Mouse (Mus musculus) heart, postnatal 14 days (tissue): Measurements from ENCODE around the gene Ints7. TPM values are rescaled to one million over a fixed set of nuclear protein-coding genes. Genes with fewer than 3 reads are reported as not detected.

Experiments used
- DNase-seq, 2 experiments: peaks; one replicate each; pipeline ENCODE4 v3.0.0; 2021 to 2022
- intact Hi-C: fragments of 180-260 bp; cut with DNase I; formaldehyde crosslinking; loops from one replicate; pipeline ENCODE4 v1.15.1; 2025
- total RNA-seq, 2 experiments: library from RNA; stranded (reverse); gene quantifications; 2 replicates each; pipeline ENCODE4 v1.2.3; 2021

Ints7 gene
- total RNA-seq, 2 experiments from 2014 or later: 17.9 to 19.8 TPM

DNA sequence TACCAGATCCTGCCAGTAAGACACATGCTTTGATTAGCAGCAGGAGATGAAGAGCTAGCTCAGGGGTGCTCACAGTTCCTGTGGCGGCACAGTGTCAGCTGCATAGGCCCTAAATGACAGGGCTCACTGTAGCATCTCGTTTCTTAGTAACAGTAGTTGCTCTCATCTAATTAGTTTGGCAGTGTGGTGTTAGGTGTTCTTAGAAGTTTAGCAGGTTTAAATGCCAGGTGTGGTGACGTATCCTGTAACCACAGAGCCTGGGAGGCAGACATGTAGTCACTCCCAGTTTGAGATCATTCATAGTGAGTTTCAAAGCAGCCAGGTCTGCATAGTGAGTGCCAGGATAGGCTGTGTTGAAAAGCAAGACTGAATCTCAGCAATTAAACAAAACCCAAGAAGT, 4.1 kb downstream of the Ints7 start:
- intact Hi-C loops: loop anchor here (5.0 kb wide), 1 partner anchor 138 kb away; the partner anchor contains the start of gene Lpgat1

DNA sequence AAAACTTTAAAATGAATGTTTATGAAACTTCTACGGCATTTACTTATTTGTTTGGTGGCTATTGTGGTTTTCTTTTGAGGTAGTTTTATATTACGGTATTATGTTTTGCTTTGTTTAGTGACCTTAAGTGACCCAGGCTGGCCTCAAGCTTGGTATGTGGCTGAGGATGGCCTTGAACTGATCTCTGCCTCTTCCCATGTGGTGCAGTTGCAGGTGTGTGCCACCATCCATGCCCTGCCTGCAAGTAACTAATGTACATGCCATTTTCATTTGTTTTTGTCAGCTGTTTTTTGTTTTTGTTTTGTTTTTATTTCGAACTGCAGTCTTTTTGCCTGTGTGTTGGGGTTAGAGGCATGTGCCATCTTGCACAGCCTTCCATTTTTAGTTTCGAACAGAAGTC, 6.2 kb downstream of the Ints7 start:
- intact Hi-C loops: loop anchor here (10.0 kb wide), 1 partner anchor 533 kb away; no protein-coding TSS in a partner anchor
- no peak for DNase-seq

More for the DNA sequence above, 4.1 kb downstream of the Ints7 start:
- DNase-seq: no peak

DNA sequence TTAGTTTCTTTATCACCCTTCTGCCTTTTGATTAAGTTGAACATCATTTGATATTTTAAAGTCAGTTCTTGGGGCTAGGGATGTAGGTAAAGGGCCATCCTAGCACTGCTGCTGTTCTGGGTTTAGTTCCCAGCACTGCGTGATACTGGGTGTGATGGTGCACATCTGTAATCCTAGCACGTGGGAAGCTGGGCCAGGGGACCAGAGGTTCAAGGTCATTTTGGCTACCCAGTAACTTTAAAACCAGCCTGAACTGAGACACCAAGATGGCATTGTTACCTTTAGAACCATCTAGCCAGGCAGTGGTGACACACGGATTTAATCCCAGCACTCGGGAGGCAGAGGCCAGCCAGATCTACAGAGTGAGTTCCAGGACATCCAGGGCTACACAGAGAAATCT, 8.4 kb downstream of the Ints7 start:
- no peak for DNase-seq
- intact Hi-C loops: loop anchor here (10.0 kb wide), 1 partner anchor 531 kb away; no protein-coding TSS in a partner anchor

DNA sequence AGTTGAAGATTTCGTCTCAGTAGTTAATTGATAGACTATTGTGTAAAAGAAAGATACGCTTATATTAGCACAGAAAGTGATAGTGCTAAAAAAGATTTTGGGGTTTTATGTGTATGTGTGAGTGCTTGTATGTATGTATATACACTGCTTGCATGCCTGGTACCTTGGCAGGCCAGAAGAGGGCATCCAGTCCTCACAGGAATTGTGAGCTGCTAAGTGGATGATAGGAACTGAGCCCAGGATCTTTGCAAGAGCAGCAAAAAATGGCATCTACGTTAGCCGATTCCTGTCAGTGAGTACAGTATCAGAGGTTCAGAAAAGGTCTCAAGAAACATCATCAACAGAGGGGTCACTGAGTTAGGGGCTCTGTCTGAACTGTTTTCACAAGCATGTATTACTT, 9.0 kb downstream of the Ints7 start:
- intact Hi-C loops: loop anchor here (10.0 kb wide), 1 partner anchor 530 kb away; no protein-coding TSS in a partner anchor
- DNase-seq: no peak

DNA sequence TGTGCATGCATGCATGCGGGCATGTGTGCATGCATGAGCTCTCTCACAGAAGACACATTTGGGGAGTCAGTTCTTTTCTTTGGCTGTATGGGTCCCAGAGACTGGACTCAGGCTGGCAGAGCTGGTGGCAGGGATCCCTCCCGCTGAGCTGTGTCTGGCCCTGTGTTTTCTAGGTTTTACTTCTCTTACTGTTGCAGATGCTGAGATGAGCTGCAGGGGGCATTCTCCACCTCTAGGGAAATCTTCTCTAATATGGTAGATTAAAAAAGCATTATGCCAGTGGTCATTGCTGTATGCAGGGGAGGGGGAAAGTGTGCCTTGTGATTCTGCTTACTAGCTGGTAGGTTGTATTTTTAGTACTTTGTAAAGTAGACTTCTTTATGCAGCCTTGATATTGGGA, 10.3 kb downstream of the Ints7 start:
- intact Hi-C loops: loop anchor here (10.0 kb wide), 1 partner anchor 529 kb away; no protein-coding TSS in a partner anchor
- no peak for DNase-seq

DNA sequence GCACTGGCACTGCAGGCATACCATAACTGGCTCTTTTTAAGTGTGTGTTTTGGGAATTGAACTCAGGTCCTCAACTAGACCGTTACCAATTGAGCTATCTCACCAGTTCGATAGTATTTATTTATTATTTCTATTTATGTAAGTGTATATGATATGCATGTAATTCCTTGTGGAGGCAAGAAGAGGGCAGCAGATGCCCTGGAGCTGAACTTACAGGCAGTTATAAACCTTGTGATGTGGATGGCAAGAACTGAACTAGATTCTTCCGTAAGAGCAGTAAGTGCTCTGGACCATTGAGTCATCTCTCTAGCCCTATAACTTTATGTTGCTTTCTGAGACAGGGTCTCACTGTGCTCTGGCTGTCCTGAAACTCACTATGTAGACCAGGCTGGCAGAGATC, 11.6 kb downstream of the Ints7 start:
- intact Hi-C loops: loop anchor here (10.0 kb wide), 1 partner anchor 528 kb away; no protein-coding TSS in a partner anchor

DNA sequence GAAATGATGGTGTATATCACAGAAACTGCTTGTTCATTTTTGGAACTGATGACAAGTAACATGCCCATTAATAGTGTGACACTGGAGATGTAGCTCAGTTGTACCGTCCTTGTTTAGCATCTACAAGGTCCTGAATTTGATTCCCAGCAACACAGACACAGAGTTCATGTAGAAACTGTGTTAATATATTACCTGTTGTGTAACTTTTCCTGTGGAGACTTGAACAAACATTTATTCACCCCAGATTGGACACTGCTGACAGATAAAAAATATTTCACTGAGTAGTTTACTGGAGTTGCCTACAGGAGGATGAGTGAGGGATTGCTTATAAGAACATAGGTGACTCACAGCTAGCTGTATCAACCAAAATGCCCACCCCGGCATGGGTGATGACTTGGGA, 13.3 kb downstream of the Ints7 start:
- intact Hi-C loops: loop anchor here (10.0 kb wide), 1 partner anchor 526 kb away; no protein-coding TSS in a partner anchor
- no peak for DNase-seq

More for the DNA sequence above, 11.6 kb downstream of the Ints7 start:
- DNase-seq: no peak

DNA sequence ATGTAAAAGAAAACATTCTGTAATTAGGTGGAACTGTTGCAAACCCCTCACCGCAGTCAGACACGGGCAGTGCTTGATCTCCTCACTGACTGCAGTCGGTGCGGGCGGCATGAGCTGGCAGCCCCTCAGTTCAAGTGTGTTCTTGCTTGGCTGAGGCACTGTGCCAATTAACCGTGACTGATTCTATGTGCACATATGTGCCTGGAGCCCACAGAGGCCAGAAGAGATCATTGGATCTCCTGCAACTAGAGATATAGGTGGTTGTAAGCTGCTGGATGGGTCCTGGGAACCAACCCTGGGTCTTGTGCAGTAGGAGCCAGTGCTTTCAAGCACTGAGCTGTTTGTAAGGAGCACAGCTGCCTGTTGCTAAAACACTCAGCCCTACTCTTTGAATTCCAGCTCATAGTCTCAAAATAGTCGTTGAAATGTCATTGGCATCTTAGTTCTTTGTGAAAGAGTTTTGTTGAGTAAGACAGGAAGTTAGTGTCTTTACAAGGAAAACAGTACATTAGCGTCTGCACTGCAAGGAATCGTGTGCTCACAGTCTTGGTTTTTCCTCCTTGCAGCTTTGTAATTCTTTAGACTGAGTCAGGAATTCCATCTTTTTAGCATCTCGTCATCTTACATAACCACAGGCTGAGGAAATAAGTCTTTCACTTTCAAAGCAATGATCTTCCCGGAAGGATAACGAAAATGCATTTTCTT, 16.7 kb downstream of the Ints7 start:
- peak; percentile 19 to 26 for DNase-seq
- intact Hi-C loops: no loop called here

DNA sequence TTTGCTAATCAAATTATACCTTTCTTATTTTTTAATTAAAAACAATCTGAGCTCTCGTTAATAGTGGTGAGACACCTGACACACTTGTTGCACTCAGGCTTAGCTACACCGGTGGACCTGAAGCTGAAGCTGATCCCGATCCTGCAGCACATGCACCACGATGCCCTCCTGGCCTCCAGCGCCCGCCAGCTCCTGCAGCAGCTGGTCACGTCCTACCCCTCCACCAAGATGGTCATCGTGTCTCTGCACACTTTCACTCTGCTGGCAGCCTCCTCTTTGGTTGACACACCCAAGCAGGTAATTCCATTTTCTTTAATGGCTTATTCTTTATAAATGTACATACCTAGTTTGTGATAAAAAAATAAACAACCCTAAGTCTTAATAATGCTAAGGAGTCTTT, 20.6 kb downstream of the Ints7 start:
- no peak for DNase-seq
- intact Hi-C loops: no loop called here

DNA sequence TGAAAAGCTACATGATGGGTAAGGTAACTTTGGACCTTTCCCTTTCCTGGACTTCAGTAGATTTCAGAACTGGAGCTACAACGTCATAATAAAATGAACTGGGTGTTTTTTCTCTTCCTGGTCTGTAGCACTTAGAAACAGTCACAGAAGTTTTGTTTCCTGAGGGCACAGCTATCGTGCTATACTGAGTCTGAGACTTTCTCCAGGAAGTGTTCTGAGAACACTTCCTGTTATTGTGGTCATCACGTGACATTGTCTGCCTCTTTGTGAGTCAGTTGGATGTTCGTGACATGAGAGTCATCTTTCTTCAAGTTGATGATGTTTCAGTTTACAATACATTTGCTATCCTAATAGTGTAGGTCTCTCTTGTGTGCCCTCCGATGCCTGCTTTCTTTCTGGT, 23.8 kb downstream of the Ints7 start:
- intact Hi-C loops: no loop called here
- no peak for DNase-seq

DNA sequence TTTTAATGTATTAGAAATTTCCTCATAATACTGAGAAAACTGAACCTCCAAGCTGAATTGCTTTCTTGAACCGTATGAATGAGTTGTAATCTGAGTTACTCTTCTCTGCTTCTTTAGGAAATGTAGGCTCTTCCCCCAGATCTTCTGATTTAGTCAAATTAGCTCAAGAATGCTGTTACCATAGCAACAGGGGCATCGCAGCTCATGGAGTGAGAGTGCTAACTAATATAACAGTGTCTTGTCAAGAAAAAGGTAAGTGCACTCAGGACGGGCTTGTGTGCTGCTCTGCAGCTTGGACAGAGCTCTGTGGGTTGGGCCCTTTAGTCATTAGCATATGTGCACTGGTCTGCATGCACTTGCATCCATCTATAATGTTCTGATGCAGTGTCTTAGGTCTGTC, 29.3 kb downstream of the Ints7 start:
- no peak for DNase-seq
- intact Hi-C loops: no loop called here

DNA sequence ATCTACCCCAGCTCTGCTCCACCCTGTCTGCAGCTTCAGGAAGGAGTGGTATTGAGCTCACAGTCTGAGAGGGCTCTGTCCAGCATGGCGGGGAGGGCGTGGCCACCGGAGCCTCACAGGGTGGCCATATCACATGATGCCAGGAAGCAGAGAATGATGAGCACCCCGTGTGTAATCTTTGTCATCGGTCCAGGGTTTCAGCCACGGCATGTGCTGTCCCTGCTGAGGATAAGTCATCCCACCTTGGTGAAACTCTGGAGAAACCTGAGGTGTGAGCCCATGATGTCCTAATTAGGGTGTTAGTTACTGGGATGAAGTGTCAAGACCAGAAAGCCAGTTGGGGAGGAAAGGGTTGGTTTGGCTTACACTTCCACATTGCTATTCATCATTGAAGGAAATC, 33.6 kb downstream of the Ints7 start:
- intact Hi-C loops: no loop called here
- DNase-seq: no peak

DNA sequence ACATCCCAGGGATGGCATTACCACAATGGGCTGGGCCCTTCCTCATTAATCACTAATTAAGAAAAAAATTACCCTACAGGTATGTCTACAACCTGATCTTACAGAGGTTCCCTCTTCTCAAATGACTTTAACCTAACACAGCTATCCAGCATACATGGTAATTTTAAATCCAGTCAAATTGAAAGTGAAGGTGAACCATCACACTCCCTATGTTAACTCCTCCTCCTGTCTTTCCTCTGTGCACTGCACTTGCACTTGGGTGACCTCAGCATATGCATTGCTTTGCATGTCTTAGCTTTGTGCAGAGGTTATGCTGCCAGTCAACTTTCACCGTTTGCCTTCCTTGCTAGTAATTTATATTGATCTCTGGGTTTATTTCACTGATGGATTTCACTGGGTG, 34.1 kb downstream of the Ints7 start:
- intact Hi-C loops: no loop called here
- DNase-seq: no peak

DNA sequence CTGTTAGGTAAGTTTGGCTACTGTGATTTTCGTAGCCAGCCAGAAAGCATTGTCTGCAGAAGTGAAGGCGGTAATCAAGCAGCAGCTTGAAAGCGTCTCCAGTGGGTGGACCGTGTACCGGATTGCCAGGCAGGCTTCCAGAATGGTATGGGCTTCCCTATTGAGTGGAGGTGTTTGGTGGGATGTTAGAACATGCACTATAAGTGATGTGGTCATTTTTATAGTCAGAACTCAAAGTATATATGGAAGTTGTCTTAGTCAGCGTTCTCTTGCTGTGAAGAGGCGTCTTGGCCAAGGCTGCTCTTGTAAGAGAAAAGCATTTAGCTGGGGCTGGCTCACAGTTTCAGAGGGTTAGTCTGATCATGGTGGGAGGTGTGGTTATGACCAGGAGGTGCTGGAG, 34.9 kb downstream of the Ints7 start:
- intact Hi-C loops: no loop called here
- no peak for DNase-seq

DNA sequence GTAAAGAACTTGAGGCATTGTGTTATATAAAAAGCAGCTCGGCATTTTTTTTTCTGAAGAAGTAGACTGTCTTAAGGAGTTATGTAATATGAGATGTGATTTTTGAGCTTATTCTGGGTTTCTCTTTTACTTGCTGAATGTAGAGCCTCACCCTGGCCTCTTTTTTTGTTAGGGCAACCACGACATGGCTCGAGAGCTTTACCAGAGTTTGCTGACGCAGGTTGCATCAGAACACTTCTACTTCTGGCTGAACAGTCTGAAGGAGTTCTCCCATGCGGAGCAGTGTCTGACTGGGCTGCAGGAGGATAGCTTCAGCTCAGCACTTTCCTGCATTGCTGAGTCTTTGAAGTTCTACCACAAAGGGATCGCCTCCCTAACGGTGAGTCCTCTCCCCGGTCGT, 36.2 kb downstream of the Ints7 start:
- intact Hi-C loops: no loop called here
- DNase-seq: no peak

DNA sequence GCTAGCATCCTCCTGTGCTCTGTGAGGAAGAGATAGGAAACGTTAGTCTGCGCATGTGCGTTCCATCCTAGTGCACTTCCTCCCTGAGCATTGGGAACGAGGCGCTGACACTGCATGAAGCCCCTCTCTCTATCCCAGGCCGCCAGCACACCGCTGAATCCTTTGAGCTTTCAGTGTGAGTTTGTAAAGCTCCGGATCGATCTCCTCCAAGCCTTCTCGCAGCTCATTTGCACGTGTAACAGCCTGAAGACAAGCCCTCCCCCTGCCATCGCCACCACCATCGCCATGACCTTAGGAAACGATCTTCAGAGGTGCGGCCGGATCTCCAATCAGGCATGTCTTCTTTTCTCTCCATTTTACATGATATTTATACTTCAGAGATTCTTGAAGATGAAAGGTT, 37.4 kb downstream of the Ints7 start:
- DNase-seq: no peak
- intact Hi-C loops: no loop called here

DNA sequence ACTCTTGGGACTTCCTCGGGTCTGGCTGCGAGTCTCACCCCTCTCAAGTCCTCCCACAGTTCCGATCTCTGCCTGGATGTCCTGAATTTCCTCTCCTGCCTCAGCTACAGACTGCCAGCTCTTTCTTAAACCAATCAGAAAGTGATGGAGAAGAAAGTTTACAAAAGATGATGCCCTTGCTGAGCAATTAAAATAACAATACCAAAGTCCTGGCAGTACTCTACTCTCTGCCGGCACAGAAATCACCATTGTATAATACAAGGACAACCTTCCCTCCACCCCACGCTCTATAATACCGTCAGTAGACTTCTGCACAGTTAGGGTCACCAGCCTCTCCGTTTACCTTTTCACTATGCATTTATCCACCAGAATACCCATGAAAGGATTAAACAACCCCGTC, 40.8 kb downstream of the Ints7 start:
- DNase-seq: no peak
- intact Hi-C loops: no loop called here

DNA sequence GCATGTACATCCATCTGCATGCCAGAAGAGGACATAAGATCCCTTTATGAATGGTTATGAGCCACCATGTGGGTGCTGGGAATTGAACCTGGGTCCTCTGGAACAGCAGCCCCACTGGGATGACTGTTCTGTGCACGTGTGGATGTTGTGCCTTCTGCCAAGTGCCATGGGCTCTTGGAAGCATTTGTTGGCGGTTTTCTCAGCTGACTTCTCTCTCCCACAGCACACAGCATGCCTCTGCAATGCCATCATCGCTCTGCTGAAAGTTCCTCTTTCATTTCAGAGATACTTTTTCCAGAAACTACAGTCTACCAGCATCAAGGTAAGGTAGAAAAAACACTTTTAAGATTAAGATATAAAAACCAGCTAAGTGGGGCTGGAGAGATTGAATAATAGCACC, 42.2 kb downstream of the Ints7 start:
- no peak for DNase-seq
- intact Hi-C loops: no loop called here

DNA sequence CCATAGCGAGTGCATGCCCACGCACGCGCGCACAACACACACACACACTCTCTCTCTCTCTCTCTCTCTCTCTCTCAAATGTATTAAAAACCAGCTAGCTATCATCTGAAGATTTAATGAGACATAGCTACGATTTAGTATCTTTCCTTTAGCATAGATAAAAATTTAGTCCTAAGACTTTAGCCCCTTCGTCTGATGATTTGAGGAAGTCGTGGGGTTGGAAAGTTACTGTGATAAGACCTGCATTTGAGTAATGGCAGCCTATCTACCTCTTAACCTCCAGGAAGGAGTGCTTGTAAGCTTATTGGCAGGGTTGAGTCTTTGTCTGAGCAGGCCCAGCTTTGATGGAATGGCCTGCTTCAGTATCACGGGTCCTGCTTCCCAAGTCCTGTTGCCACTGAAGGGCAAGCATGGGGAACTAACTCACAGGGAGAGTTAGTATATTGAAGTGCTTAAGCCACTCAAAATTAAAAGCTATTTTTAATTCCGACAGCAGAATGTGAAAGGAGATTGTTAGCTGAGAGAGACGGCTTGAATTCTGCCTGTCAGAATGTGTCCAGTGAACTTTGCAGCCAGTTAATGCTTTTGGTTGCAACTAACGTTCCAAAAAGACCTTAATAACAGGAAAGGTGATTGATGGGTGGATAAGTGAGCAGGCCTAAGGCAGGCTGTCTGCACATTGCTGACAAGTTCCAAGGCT, 42.8 kb downstream of the Ints7 start:
- DNase-seq: no peak
- intact Hi-C loops: loop anchor here (1.0 kb wide), 1 partner anchor 98 kb away; no protein-coding TSS in a partner anchor

DNA sequence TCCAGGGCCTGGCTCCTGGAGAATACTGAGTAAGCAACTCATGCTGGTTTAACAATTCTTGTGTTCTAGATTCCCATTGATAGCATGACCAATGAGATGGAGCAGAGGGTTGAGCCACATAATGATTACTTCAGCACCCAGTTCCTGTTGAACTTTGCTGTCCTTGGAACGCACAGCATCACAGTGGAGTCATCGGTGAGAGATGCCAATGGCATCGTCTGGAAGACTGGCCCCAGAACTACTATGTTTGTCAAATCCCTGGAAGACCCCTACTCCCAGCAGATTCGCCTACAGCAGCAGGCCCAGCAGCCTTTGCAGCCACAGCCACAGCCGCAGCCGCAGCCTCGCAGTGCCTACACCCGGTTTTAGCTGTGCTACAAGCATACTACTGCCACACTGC, 45.7 kb downstream of the Ints7 start:
- intact Hi-C loops: no loop called here

DNA sequence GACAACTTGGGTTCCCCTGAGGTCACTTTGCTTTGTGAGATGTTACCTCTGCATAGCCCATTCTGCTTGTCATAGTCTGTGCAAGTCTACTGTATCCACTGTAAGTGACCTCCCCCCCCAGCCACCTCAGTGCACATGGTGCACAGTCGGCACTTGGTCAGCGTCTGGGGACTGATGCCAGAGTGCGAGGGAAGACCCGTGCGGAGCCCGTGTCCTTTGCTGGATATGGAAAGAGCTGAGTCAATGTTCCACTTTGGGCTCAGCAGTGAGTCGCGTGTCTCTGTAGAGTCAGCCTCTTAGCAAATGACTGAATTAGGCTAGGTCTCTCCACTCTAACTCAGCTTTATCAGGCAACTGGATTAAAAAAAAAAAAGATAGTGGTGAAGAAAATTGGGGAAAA, 47.4 kb downstream of the Ints7 start:
- DNase-seq: peak; percentile 49 to 57
- intact Hi-C loops: no loop called here

More for the DNA sequence above, 45.7 kb downstream of the Ints7 start:
- DNase-seq: no peak

DNA sequence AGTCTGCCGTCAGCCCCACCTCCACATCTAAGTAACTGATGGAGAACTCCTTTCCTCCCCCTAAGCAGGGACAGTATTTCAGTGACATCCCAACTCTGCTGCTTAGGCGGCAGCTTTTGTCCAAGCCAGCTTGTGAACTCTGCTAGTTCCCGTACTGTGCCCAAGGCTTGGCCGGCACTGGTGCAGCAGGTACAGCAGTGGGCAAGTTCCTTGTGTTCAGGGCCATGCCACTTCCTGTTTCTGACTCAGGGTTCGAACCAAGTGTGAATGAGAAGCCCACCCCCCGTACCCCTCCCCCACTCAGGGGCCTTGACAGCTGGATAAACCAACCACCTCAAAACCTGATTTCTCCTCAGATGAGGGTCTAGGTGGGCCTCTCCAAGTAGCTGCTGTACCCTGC, 49.1 kb downstream of the Ints7 start:
- no peak for DNase-seq
- intact Hi-C loops: no loop called here
